Mouse (Mus musculus) lung, adult 18-20 months (tissue): Measurements from ENCODE around the gene Ctnnd2.

Source experiments
- DNase-seq, 2 experiments: peaks; one replicate each; pipeline ENCODE4 v3.0.0; 2022; ENCODE audit warnings: mixed read lengths in 2 of 2

Ctnnd2 gene

DNA sequence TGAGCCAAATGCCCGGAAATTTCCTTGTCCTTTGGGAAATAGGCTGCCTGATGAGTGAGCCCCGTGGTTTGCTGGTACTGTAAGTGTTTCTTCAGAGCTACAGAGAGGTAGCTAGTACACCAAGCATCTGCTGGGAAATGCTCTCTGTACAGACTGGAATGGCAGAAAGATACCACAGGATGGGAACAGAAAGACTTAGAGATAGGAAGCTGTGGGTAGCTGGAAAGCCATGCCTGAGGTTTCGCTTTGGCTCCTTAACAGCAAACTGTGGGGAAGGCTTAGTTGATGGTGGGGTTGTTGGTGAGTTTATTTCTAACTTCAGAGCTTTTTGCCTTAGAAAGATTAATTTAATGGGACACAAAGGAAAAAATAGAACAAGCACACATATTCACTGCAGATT, 485.2 kb downstream of the Ctnnd2 start:
- DNase-seq = no peak

DNA sequence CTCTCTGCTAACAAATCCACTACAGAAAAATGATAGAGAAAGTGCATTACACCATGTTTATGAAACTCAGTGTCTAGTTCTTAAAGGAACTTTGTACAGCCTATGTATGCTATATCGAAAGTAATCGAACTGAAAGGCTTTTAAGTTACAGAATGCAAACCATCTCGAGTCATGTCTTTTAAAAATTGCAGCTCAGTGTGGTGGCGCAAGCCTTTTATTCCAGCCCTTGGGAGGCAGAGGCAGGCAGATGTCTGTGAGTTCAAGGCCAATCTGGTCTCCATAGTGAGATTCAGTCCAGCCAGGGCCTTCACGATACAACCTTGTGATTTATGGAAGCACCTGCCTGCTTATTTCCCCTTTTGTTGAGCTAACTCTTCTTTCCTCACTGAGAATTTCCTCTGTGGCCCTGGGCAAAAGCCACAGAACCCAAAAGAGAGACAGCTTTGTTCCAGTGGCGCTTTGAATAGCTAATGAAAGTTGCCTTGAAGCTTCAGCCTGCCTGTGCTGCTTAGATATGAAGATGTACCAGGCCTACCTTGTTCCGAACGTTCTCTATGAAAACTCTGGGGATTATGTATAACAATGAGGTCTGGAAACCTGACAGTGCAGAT, 488.3 kb downstream of the Ctnnd2 start:
- no peak for DNase-seq

- DNase-seq = no peak
Measured at GRCm38 (mm10) chr15:30661689-30662422, 489.5 kb downstream of the Ctnnd2 start.

DNA sequence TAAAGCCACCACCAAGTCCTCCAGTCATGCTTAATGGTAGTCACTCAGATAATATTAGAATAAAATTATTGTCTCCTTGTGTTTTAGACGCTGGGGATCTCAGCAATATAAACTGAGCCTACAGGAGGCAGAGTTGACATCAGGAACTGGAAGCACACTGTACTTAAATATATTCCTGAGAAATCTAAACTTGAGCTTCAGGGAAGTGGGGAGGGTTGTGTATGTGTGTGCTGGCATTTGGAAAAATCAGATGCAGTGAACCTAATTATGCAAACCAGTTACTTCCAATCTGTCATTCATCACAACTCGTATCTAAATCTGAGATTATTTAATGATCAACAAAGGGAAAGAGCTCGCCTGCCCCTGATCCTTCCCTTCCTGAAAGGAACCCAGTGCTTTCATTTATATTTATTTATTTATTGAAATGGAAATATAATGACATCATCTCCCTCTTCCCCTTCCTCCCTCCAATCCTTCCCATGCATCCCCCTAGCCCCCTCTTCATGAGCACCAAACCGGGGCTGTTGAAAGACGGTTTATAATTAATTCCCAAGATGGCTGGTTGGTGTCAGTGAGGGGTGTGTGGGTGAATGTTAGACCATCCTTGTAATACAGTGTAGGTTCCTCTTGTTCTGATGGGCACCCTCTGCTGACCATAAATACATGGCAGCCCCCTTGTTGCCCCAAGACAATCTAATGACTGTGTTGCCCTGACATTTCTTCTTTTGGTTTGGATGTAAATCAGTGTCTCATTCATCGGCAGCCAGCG, 495.6 kb downstream of the Ctnnd2 start:
- no peak for DNase-seq

GRCm38 (mm10) chr15:30681939-30682338, 509.5 kb downstream of the Ctnnd2 start:
- DNase-seq = no peak

GRCm38 (mm10) chr15:30682360-30683119, 510.1 kb downstream of the Ctnnd2 start:
- DNase-seq = no peak

- DNase-seq = peak in 1 of 2 experiments; percentile 6
Measured at GRCm38 (mm10) chr15:30686206-30687101, 514.1 kb downstream of the Ctnnd2 start.

DNA sequence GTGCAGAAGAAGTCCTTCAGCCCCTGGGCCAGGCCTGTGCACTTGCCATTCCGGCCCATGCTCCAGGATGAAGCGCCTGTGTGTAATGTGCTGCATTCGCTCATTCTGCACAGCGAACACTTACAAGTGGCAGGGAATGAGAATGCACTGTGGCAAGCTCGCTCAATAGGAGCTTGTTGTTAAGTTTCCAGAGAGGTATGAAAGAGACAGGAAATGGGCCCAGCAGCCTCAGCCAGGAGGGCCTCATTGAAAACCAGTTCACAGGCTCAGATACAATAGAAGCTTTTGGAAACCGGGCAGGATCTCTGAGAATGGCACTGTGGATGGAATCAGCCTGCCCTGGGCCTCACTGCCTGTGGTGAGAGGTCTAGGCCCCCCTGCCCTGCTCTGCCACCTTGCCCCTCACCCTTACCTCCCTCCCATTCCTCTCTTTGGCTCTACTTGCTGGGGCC, 521.4 kb downstream of the Ctnnd2 start:
- DNase-seq = no peak

GRCm38 (mm10) chr15:30694286-30694685, 521.9 kb downstream of the Ctnnd2 start:
- no peak for DNase-seq

- DNase-seq = peak in 1 of 2 experiments; percentile 28
Measured at GRCm38 (mm10) chr15:30695859-30696258, 523.5 kb downstream of the Ctnnd2 start.

GRCm38 (mm10) chr15:30697356-30697755, 525.0 kb downstream of the Ctnnd2 start:
- no peak for DNase-seq

DNA sequence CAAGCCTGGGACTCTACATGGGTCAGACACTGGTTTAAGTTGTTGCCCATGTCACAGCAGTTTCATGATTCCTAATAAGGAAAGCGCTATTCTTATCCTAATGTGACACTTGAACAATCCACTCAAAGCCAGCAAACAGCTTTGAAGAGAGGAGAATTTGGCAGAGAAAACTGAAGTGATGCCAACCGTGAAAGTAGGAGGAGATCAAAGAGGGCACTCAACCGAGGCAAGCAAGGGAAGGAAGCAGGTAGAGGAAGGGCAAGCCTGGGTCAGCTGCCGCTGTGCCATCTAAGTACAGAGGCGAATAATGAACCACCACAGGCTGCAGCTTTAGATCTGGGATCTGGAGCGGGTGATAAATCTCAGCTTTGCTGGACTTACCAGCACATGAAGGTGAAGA, 528.4 kb downstream of the Ctnnd2 start:
- peak; percentile 26 to 67 for DNase-seq

DNA sequence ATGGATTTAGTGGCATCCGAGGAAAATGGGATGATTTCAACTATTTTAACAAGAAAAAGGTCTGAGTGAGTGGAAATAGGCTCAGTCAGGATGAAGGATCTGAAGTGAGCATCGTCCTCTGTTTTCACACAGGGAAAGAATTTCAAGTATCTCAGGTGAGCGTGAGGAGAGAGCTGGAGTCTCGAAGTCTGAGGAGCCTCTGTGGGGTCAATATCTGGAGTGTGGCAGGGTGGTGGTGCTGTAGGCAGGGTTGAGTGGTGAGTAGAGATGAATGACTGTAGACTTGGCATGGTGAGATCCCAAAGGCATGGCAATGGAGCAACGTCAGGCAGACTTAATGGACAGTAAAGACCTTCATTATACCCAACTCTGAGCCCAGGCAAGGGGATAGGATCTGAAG, 529.2 kb downstream of the Ctnnd2 start:
- DNase-seq = peak in 1 of 2 experiments; percentile 1

DNA sequence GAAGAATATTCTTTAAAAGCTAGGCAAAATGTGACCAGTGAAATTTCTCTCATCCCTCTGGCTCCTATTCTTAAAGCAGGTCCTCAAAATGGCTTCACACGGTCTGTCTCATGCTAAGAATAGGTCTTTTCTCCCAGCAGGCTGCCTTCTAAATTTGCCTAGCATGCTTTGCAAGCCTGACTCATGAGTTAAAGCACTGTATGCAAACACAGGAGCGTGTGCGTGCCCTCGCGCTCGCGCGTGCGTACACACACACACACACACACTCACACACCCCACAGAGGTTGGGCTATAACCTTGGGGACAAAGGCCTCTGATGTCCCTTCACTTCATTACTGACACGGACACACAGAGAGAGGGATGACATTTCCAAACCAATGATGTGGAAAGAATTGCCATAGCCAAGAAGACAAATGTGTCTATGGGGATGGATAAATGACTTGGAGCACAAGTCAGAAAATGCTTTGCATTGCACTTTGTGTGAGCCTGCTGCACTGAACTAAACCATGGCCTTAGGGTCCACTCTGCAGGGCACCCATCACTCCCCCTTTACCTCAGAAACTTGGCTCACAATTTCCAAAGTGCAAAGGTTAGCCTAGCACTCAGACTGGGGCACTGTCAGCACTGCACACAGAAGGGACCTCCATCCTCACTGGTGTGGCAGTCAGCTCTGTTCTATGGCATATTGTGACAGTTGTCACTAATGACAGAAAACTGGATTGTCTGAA, 536.8 kb downstream of the Ctnnd2 start:
- DNase-seq = no peak

- DNase-seq = no peak
Measured at GRCm38 (mm10) chr15:30709754-30710105, 537.3 kb downstream of the Ctnnd2 start.

- DNase-seq = no peak
Measured at GRCm38 (mm10) chr15:30714823-30715222, 542.4 kb downstream of the Ctnnd2 start.

DNA sequence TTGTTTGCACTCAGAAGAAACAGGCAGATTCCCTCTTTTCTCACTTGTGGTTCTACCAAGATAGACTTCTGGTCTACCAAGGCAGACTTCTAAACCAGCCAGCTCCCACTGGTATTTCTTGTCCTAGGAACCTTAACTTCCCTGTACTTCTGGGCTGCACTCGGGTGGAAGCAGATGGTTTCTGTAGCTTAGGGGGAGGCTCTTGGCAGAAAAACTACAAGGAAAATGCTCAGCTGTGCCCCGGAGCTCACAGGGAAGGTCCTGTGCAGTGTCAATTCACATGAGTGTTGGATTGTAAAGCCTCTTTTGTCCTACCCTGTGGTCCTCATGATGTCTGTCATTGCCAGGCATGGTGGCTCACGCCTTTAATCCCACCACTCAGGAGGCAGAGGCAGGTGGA, 546.4 kb downstream of the Ctnnd2 start:
- no peak for DNase-seq

DNA sequence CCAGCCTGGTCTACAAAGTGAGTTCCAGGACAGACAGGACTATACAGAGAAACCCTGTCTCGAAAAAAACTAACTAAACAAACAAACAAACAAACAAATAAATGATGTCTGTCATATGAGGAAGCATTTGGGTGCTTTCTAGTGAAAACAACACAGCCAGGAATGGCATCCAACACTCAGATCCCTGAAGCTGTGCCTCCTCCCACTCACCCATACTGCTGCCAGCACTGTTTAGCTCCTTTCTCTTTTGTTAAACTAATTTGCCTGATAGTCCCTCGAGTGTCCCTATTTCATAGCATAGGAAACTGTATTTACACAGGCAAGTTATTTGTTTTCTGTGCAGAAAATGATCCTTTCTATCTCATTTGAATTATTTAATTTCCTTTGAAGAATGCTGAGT, 546.8 kb downstream of the Ctnnd2 start:
- DNase-seq = no peak

GRCm38 (mm10) chr15:30721098-30721497, 548.7 kb downstream of the Ctnnd2 start:
- no peak for DNase-seq

DNA sequence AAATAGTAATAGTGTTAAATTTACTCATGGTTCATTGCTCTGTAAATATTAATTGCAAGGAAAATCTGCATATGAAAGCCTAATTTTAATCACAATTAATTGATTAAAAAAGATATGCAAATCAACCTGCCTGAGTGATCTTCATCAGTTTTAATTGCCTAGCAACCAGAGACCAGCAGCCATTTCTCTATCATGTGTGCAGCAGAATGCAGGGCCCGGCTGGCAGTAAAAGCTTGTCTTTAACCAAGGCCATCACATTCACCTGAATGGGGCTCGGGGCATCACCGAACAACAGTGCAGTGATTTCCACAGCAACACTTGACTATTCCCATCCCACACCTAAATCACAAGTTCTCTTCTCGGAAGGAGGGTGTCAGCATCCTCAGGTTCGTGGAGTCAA, 553.7 kb downstream of the Ctnnd2 start:
- DNase-seq = no peak

DNA sequence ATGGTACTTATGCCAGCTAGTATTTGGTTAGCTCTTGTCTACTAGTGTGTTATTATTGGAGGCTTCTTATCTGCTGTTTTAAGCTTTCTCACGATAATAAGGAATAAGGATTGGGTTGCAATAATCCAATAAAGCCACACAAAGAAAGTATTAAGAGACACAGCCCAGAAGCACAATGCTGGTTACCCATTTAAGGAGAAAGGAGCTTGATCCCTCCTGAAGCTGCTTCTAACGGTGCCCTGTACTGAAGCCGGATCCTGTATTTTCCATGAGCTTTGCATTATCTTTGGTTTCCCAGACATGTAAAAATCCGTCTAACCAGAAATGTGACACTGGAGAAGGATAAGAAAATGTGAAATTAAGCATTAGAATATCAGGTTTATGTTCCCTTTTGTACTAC, 565.8 kb downstream of the Ctnnd2 start:
- DNase-seq = no peak
